Mouse (Mus musculus): ENCODE data around the gene Jmjd6.

The Jmjd6 gene

DNA sequence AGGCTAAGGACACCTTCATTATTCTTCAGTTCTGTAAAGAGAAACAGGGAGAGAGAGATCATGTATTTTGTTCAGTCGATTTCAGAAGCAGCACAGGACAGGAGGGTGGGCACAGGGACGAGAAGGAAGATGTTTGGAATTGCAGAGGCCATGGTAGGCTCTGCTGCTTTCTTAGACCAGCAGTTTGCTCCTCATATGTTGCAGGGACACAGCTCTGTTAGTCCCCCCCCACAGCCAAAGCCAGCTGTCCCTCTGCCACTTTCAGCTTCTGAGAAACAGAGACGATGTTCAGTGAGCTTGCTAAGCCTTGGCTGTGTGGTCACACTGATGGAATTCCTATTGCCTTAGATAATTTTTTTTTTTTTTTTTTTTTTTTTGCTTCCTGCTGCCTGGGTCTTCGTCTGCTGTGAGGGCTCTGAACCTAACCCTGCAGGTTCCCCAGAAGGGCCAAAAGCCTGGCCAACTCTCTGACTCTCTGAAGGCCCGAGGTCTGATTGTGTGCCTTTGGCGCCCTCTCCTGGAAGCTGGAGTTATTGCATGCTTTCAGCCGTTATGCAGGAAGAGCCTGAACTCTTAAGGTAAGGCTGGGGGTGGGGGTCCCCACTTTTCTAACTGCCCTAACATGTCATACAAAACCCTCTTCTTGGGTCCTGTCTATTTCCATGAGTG, 35.2 kb downstream of the Jmjd6 start:
- no peak for TF ChIP-seq GATA4 (IDR thresholded peaks at IDR 0.05; ENCODE audit: insufficient replicate concordance, low read length)

GRCm38 (mm10) chr11:116807526-116807925, 35.7 kb downstream of the Jmjd6 start:
- no peak for TF ChIP-seq GATA4 (IDR thresholded peaks at IDR 0.05; ENCODE audit: insufficient replicate concordance, low read length)

GRCm38 (mm10) chr11:116807116-116807515, 36.1 kb downstream of the Jmjd6 start:
- TF ChIP-seq GATA4 (IDR thresholded peaks at IDR 0.05; ENCODE audit: insufficient replicate concordance, low read length), result no peak

DNA sequence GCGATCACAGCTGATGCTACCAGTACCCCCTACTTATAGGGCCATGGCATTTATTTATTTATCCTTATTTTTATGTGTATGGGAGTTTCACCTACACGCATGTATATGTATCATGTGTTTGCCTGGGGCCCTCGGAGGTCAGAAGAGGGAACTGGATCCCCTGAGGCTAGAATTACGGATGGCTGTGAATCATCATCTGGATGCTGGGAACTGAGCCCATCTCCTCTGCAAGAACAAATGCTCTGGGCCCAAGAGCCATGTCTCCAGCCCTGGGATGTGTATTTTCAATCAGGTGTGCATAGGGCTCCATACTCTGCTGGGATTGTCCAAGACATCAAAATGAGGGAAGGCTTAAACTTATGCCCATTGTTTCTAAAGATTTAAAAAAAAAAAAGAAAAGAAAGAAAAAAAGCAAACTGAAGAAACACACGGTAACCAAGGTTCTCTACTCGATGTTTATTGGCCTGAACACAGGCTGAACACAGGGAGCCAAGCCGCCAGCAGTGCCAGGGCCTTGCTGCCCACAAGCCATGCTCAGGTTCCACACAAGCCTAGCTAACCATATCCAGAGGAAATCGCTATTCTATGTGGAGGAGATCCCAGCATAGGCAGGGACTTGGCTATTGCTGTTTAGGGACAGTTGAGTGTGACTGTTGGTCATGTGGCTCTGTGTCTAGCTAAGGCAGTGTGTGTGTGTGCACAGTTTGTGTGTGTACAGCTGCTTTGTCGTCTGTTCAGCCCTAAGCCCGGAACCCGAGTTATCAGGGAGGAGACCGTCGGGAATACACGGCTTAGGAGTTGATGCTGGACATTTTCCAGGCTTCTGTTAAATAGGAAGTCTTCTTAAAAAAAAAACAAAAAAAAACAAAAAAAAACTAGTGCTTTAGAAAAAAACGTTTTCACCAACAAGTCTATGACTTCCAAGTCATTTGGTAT, 36.8 kb downstream of the Jmjd6 start:
- peak; percentile 47; the same call in 1 of the 2 replicates for TF ChIP-seq GATA4 (IDR thresholded peaks at IDR 0.05; ENCODE audit: insufficient replicate concordance, low read length)

GRCm38 (mm10) chr11:116802709-116803108, 40.5 kb downstream of the Jmjd6 start:
- no peak for TF ChIP-seq GATA4 (IDR thresholded peaks at IDR 0.05; ENCODE audit: insufficient replicate concordance, low read length)

- TF ChIP-seq GATA4 (IDR thresholded peaks at IDR 0.05; ENCODE audit: insufficient replicate concordance, low read length), result no peak
These were observed 42.1 kb downstream of the Jmjd6 start for GRCm38 (mm10) chr11:116801106-116801505.

DNA sequence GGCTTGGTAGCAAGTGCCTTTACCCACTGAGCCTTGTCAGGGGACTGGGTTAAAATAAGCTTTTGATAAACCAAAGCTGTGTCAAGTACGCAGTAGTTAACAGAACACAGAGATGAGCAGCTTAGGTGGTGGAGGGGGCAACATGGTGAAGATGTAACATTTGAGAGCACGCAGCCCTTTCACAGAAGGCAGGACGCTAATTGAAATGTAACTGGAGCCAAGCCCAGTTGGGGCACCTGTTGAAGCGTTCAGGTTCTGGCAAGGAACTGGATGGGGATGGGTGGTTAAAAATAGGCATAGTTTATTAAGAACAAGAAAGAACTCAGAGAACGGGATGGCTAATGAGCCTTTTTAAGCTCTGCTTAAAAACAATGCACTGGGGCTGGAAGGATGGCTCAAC, 43.9 kb downstream of the Jmjd6 start:
- TF ChIP-seq GATA4 (IDR thresholded peaks at IDR 0.05; ENCODE audit: insufficient replicate concordance, low read length), result no peak
